Mouse (Mus musculus) ES-E14 (cell line): ENCODE measurements around the gene Tango2. TPM values are rescaled to one million over a fixed set of nuclear protein-coding genes. Genes with fewer than 3 reads are reported as not detected.
"Not testable (repeated sequence)": the region's sequence is repeated elsewhere in the genome, so short reads cannot be mapped to it uniquely, and the experiment has no call there.

ENCODE experiments used
- DNase-seq: peaks from one replicate; pipeline ENCODE4 v3.0.0-alpha.2; 2013; ENCODE audit warnings: low read depth, low spot score
- H3K27ac ChIP-seq: 2 replicates; pipeline ENCODE4 v1.5.1; 2012; ENCODE audit warnings: low read depth, mild to moderate bottlenecking, low read length, moderate library complexity, mixed read lengths; ENCODE audit not compliant: poor library complexity, insufficient read depth, severe bottlenecking
- H3K36me3 ChIP-seq: 2 replicates; pipeline ENCODE4 v1.6.1; 2012; ENCODE audit warnings: mild to moderate bottlenecking, low read length, moderate library complexity, mixed read lengths; ENCODE audit not compliant: control insufficient read depth, poor library complexity, insufficient read depth, severe bottlenecking
- H3K4me1 ChIP-seq, 2 experiments: fragments of 150-350 bp in 1 of 2; sonication (generic) in 1 of 2; 2 replicates each; pipeline ENCODE4 v1.6.1; 2012; ENCODE audit warnings: low read length in 2 of 2, mild to moderate bottlenecking in 1 of 2, mixed read lengths in 1 of 2; ENCODE audit not compliant: control insufficient read depth in 2 of 2, insufficient read depth in 2 of 2, poor library complexity in 1 of 2
- H3K4me3 ChIP-seq, 2 experiments: fragments of 150-350 bp in 1 of 2; sonication (generic) in 1 of 2; 2 replicates each; pipeline ENCODE4 v1.5.1; 2012; ENCODE audit warnings: low read length in 2 of 2, low read depth in 1 of 2, mild to moderate bottlenecking in 1 of 2, mixed read lengths in 1 of 2; ENCODE audit not compliant: insufficient read depth in 1 of 2, poor library complexity in 1 of 2, severe bottlenecking in 1 of 2
- H3K9ac ChIP-seq: 2 replicates; pipeline ENCODE4 v1.6.1; 2012; ENCODE audit warnings: low read depth, mild to moderate bottlenecking, low read length, mixed read lengths; ENCODE audit not compliant: poor library complexity, insufficient read depth, severe bottlenecking
- H3K9me3 ChIP-seq: fragments of 150-350 bp; sonication (generic); 2 replicates; pipeline ENCODE4 v1.6.1; 2012; ENCODE audit warnings: low read depth, mild to moderate bottlenecking, low read length; ENCODE audit not compliant: control insufficient read depth, insufficient read depth
- CHD2 ChIP-seq: IDR thresholded peaks from 2 replicates; pipeline ENCODE4 v1.6.1; 2014; ENCODE audit warnings: mild to moderate bottlenecking, low read depth, low read length, inconsistent platforms
- HCFC1 ChIP-seq: IDR thresholded peaks from 2 replicates; pipeline ENCODE4 v1.6.1; 2012; ENCODE audit warnings: low read length, inconsistent platforms, borderline replicate concordance; ENCODE audit not compliant: insufficient read depth
- MAFK ChIP-seq: IDR thresholded peaks from 2 replicates; pipeline ENCODE4 v1.6.1; 2014; ENCODE audit warnings: mild to moderate bottlenecking, low read depth, low read length, inconsistent platforms; ENCODE audit not compliant: insufficient read depth
- ZC3H11A ChIP-seq: IDR thresholded peaks from 2 replicates; pipeline ENCODE4 v1.6.1; 2012; ENCODE audit warnings: low read depth, mild to moderate bottlenecking, inconsistent platforms, low read length, borderline replicate concordance
- ZNF384 ChIP-seq: IDR thresholded peaks from 2 replicates; pipeline ENCODE4 v1.6.1; 2012; ENCODE audit warnings: low read depth, low read length, inconsistent platforms
- in situ Hi-C, 2 experiments: fragments of 600-800 bp; cut with MboI; formaldehyde crosslinking; loops; one replicate each; pipeline ENCODE4 v1.15.1; 2025; ENCODE audit warnings: low sequenced_read_pairs in 2 of 2, inconsistent platforms in 1 of 2; ENCODE audit not compliant: unreplicated experiment in 2 of 2
- total RNA-seq: library from RNA; depleted of rRNA; stranded (reverse); fragments of 300-350 nt; gene quantifications from 2 replicates; pipeline ENCODE4 v1.2.3, GENCODE M21; 2012

Gene Tango2
- total RNA-seq, 1 experiment: 10.0 TPM

GRCm38 (mm10) chr16:18308159-18308558 lies 39.7 kb downstream of the Tango2 start:
- TF ChIP-seq ZC3H11A (no peak), ZNF384 (no peak), MAFK (no peak), CHD2 (no peak), HCFC1 (no peak)
- in situ Hi-C loops: no loop called here
- no peak for DNase-seq
- Histone ChIP-seq H3K9me3 (no peaks in the 10 kb centered on the region), H3K9ac (no peak overlapping the region), H3K36me3 (no peaks in the 10 kb centered on the region), H3K4me1 (0 out of 4 replicates have a peak, but pooled peaks cover 0 to 3% of the 10 kb centered on the region in 2 experiments), H3K4me3 (no peak overlapping the region), H3K27ac (no peak overlapping the region)

- DNase-seq, in situ Hi-C loops, H3K36me3 ChIP-seq, H3K4me1 ChIP-seq, H3K9me3 ChIP-seq: not testable (repeated sequence)
- peak overlapping the region; percentile 35; the same call in 1 of the 2 replicates for H3K27ac ChIP-seq
- peak overlapping the region; percentile 45 to 71 for H3K4me3 ChIP-seq
- peak overlapping the region; percentile 55 for H3K9ac ChIP-seq
Observed at GRCm38 (mm10) chr16:18289614-18290013, 58.3 kb downstream of the Tango2 start.

- H3K9ac ChIP-seq: peak within 1 kb of the TSS; percentile 93
- H3K36me3 ChIP-seq: peaks cover 11% of the 10 kb centered on the region
- H3K4me3 ChIP-seq: peak within 1 kb of the TSS; percentile 89 to 99
- peak; percentile 49; the same call in 1 of the 2 replicates for TF ChIP-seq CHD2
- no peak for TF ChIP-seq ZC3H11A
- peaks cover 0 to 7% of the 10 kb centered on the region in 2 experiments; a peak in 2 of 4 replicates for H3K4me1 ChIP-seq
- peak within 1 kb of the TSS; percentile 78 for H3K27ac ChIP-seq
- in situ Hi-C loops: no loop called here
- DNase-seq: peak; percentile 92
- no peaks in the 10 kb centered on the region for H3K9me3 ChIP-seq
Observed at GRCm38 (mm10) chr16:18289067-18289588, 58.8 kb downstream of the Tango2 start, which contains the start of gene Dgcr8. Gene Dgcr8 (minus strand): TSS chr16:18289246.

DNA sequence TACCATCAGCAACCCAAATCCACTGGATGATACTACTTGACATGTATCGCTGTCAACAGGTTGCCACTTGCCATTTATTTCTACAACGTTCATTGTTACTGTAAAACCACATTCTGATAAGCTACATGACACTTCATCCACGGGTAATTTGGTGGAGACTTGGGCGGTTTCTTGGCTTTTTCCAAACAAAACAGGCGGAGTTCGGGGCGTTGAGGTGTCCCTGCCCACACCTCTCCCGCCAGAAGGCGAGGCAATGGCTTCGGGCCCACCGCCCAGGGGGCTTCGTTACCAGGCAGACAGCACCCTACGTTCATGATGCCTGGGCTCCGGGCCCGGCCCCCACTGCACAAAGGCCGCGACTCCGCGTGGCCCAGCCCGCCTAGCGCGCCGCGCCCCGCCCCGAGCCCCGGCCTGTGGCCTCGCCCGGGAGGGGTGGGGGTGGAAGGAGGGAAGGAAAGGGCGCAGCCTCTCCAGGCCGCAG lies 59.3 kb downstream of the Tango2 start:
- in situ Hi-C loops: no loop called here

GRCm38 (mm10) chr16:18288166-18288565 lies 59.7 kb downstream of the Tango2 start:
- in situ Hi-C loops: no loop called here
- H3K4me3 ChIP-seq: peak overlapping the region; percentile 89 to 99
- H3K4me1 ChIP-seq: peaks cover 0 to 7% of the 10 kb centered on the region in 2 experiments; a peak in 2 of 4 replicates
- DNase-seq: no peak
- H3K9me3 ChIP-seq: no peaks in the 10 kb centered on the region
- peak overlapping the region; percentile 93 for H3K9ac ChIP-seq
- no peak overlapping the region for H3K27ac ChIP-seq
- no peak for TF ChIP-seq MAFK
- no peak for TF ChIP-seq CHD2
- no peak for TF ChIP-seq ZNF384
- no peak for TF ChIP-seq HCFC1
- TF ChIP-seq ZC3H11A: no peak
- H3K36me3 ChIP-seq: peaks cover 20% of the 10 kb centered on the region

More for the DNA sequence above, 59.3 kb downstream of the Tango2 start:
- Histone ChIP-seq H3K4me1 (peaks cover 0 to 7% of the 10 kb centered on the region in 2 experiments; a peak in 2 of 4 replicates), H3K27ac (peak overlapping the region; percentile 78), H3K36me3 (peaks cover 16% of the 10 kb centered on the region), H3K4me3 (peak overlapping the region; percentile 89 to 99), H3K9me3 (no peaks in the 10 kb centered on the region), H3K9ac (peak overlapping the region; percentile 93)
- DNase-seq: peak; percentile 28
- TF ChIP-seq MAFK (no peak), ZC3H11A (no peak), ZNF384 (no peak), CHD2 (no peak), HCFC1 (no peak)
